Mouse (Mus musculus): ENCODE measurements around the gene Znrf3.

DNA sequence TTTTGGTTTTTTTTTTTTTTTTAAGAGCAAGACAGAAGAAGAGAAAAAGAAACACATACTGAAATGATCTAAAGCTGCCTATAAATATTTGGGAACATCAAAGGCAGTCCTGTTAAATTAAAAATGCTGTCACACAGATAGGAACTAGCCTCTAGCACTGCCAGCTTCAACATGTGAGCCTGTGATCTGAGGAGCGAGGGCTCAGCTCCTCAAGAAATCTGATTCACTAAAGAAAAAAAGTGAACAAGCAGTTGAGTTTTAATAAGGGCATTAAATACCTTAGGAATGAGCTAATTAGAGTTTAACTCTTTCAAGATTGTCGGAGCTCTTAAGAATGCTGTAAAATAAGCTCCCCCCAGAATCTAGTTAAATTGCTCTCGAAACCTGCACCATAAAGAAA is 17.4 kb downstream of the Znrf3 start:
- no peak for TF ChIP-seq CTCF (IDR thresholded peaks at IDR 0.05; ENCODE audit: low read depth, low read length)
- no peak for TF ChIP-seq POLR2A (IDR thresholded peaks at IDR 0.05; ENCODE audit: borderline replicate concordance, low read depth, low read length)
